Mouse (Mus musculus): ENCODE measurements around the gene Nrip3.
A peak's percentile ranks its signal among the peaks of the same experiment; 100 is the strongest.

Gene Nrip3

GRCm38 (mm10) chr7:109768699-109769383, 13.0 kb downstream of the Nrip3 start:
- no peak for DNase-seq (ENCODE audit: low read depth, low spot score)

GRCm38 (mm10) chr7:109767575-109768350, 14.1 kb downstream of the Nrip3 start:
- DNase-seq (ENCODE audit: low read depth, low spot score) = no peak

GRCm38 (mm10) chr7:109764009-109764408, 17.8 kb downstream of the Nrip3 start:
- no peak for DNase-seq (ENCODE audit: low read depth, low spot score)

GRCm38 (mm10) chr7:109756291-109756690, 25.5 kb downstream of the Nrip3 start:
- no peak for DNase-seq (ENCODE audit: low read depth, low spot score)

GRCm38 (mm10) chr7:109754034-109754433, 27.8 kb downstream of the Nrip3 start:
- no peak for DNase-seq (ENCODE audit: low read depth, low spot score)

- DNase-seq (ENCODE audit: low read depth, low spot score) = peak; percentile 64
Observed at GRCm38 (mm10) chr7:109752008-109752925, 29.6 kb downstream of the Nrip3 start, which contains the start of gene Tmem9b. TSS of gene Tmem9b (minus strand) at chr7:109752875.

- no peak for DNase-seq (ENCODE audit: low read depth, low spot score)
Observed at GRCm38 (mm10) chr7:109751427-109752007, 30.3 kb downstream of the Nrip3 start.

GRCm38 (mm10) chr7:109747747-109748146, 34.1 kb downstream of the Nrip3 start:
- DNase-seq (ENCODE audit: low read depth, low spot score) = no peak

GRCm38 (mm10) chr7:109741703-109742102, 40.1 kb downstream of the Nrip3 start:
- DNase-seq (ENCODE audit: low read depth, low spot score) = no peak

GRCm38 (mm10) chr7:109741060-109741459, 40.8 kb downstream of the Nrip3 start:
- DNase-seq (ENCODE audit: low read depth, low spot score) = no peak

GRCm38 (mm10) chr7:109739822-109740370, 41.9 kb downstream of the Nrip3 start:
- DNase-seq (ENCODE audit: low read depth, low spot score) = no peak

GRCm38 (mm10) chr7:109734806-109735205, 47.0 kb downstream of the Nrip3 start:
- DNase-seq (ENCODE audit: low read depth, low spot score) = no peak

- no peak for DNase-seq (ENCODE audit: low read depth, low spot score)
Observed at GRCm38 (mm10) chr7:109731626-109732025, 50.2 kb downstream of the Nrip3 start, which contains the start of gene Ascl3. TSS of gene Ascl3 (minus strand) at chr7:109731726.

GRCm38 (mm10) chr7:109723697-109724096, 58.1 kb downstream of the Nrip3 start, which contains the start of gene BC051019:
TSS of gene BC051019 (minus strand) at chr7:109723850.
- peak; percentile 25 for DNase-seq (ENCODE audit: low read depth, low spot score)

GRCm38 (mm10) chr7:109723114-109723513, 58.7 kb downstream of the Nrip3 start:
- peak; percentile 34 for DNase-seq (ENCODE audit: low read depth, low spot score)

GRCm38 (mm10) chr7:109722618-109723017, 59.2 kb downstream of the Nrip3 start:
- DNase-seq (ENCODE audit: low read depth, low spot score) = peak; percentile 87

- peak; percentile 64 for DNase-seq (ENCODE audit: low read depth, low spot score)
Observed at GRCm38 (mm10) chr7:109719286-109719685, 62.5 kb downstream of the Nrip3 start.

GRCm38 (mm10) chr7:109713434-109713982, 68.3 kb downstream of the Nrip3 start:
- DNase-seq (ENCODE audit: low read depth, low spot score) = no peak

- DNase-seq (ENCODE audit: low read depth, low spot score) = no peak
Observed at GRCm38 (mm10) chr7:109712198-109712597, 69.6 kb downstream of the Nrip3 start.

GRCm38 (mm10) chr7:109710069-109710468, 71.8 kb downstream of the Nrip3 start:
- no peak for DNase-seq (ENCODE audit: low read depth, low spot score)

- DNase-seq (ENCODE audit: low read depth, low spot score) = peak; percentile 63
Observed at GRCm38 (mm10) chr7:109708961-109709382, 72.9 kb downstream of the Nrip3 start.
